Mouse (Mus musculus): ENCODE measurements around the gene Mcee. TPM values are rescaled to one million over a fixed set of nuclear protein-coding genes. Genes with fewer than 3 reads are reported as not detected.

Mcee gene
- polyA plus RNA-seq, 1 experiment, result 4.9 TPM

- Histone ChIP-seq H3K36me3 (ENCODE audit: control insufficient read depth, insufficient read depth, low read length) (no peaks in the 10 kb centered on the region), H3K4me1 (ENCODE audit: control insufficient read depth, insufficient read depth, low read length) (no peaks in the 10 kb centered on the region; the same call in 1 of the 2 replicates), H3K27ac (ENCODE audit: control insufficient read depth, insufficient read depth, low read depth, low read length) (no peak overlapping the region; the same call in 1 of the 2 replicates), H3K27me3 (ENCODE audit: control insufficient read depth, insufficient read depth, low read length) (no peaks in the 10 kb centered on the region), H3K4me3 (ENCODE audit: control insufficient read depth, low read depth, low read length) (no peak overlapping the region)
- TF ChIP-seq POLR2A (IDR thresholded peaks at IDR 0.05; ENCODE audit: control insufficient read depth, low read depth, low read length) (no peak), CTCF (IDR thresholded peaks at IDR 0.05; ENCODE audit: control insufficient read depth, insufficient read depth, insufficient replicate concordance, low read depth, low read length) (no peak)
Observed at GRCm38 (mm10) chr7:64358666-64359065, 33.7 kb upstream of the Mcee start.

GRCm38 (mm10) chr7:64359943-64360585, 32.3 kb upstream of the Mcee start:
- TF ChIP-seq POLR2A (IDR thresholded peaks at IDR 0.05; ENCODE audit: control insufficient read depth, low read depth, low read length) (no peak), CTCF (IDR thresholded peaks at IDR 0.05; ENCODE audit: control insufficient read depth, insufficient read depth, insufficient replicate concordance, low read depth, low read length) (no peak)
- no peak overlapping the region for H3K4me3 ChIP-seq (ENCODE audit: control insufficient read depth, low read depth, low read length)
- no peaks in the 10 kb centered on the region; the same call in 1 of the 2 replicates for H3K4me1 ChIP-seq (ENCODE audit: control insufficient read depth, insufficient read depth, low read length)
- no peak overlapping the region for H3K27ac ChIP-seq (ENCODE audit: control insufficient read depth, insufficient read depth, low read depth, low read length)
- no peaks in the 10 kb centered on the region for H3K36me3 ChIP-seq (ENCODE audit: control insufficient read depth, insufficient read depth, low read length)
- no peaks in the 10 kb centered on the region for H3K27me3 ChIP-seq (ENCODE audit: control insufficient read depth, insufficient read depth, low read length)

GRCm38 (mm10) chr7:64360586-64360945, 31.8 kb upstream of the Mcee start:
- Histone ChIP-seq H3K4me3 (ENCODE audit: control insufficient read depth, low read depth, low read length) (no peak overlapping the region), H3K4me1 (ENCODE audit: control insufficient read depth, insufficient read depth, low read length) (no peaks in the 10 kb centered on the region; the same call in 1 of the 2 replicates), H3K27me3 (ENCODE audit: control insufficient read depth, insufficient read depth, low read length) (no peaks in the 10 kb centered on the region), H3K27ac (ENCODE audit: control insufficient read depth, insufficient read depth, low read depth, low read length) (no peak overlapping the region), H3K36me3 (ENCODE audit: control insufficient read depth, insufficient read depth, low read length) (no peaks in the 10 kb centered on the region)
- TF ChIP-seq CTCF (IDR thresholded peaks at IDR 0.05; ENCODE audit: control insufficient read depth, insufficient read depth, insufficient replicate concordance, low read depth, low read length) (no peak), POLR2A (IDR thresholded peaks at IDR 0.05; ENCODE audit: control insufficient read depth, low read depth, low read length) (no peak)

GRCm38 (mm10) chr7:64365863-64366262, 26.5 kb upstream of the Mcee start:
- Histone ChIP-seq H3K27me3 (ENCODE audit: control insufficient read depth, insufficient read depth, low read length) (no peaks in the 10 kb centered on the region), H3K27ac (ENCODE audit: control insufficient read depth, insufficient read depth, low read depth, low read length) (no peak overlapping the region), H3K4me1 (ENCODE audit: control insufficient read depth, insufficient read depth, low read length) (no peaks in the 10 kb centered on the region), H3K36me3 (ENCODE audit: control insufficient read depth, insufficient read depth, low read length) (no peaks in the 10 kb centered on the region), H3K4me3 (ENCODE audit: control insufficient read depth, low read depth, low read length) (no peak overlapping the region)
- TF ChIP-seq POLR2A (IDR thresholded peaks at IDR 0.05; ENCODE audit: control insufficient read depth, low read depth, low read length) (no peak), CTCF (IDR thresholded peaks at IDR 0.05; ENCODE audit: control insufficient read depth, insufficient read depth, insufficient replicate concordance, low read depth, low read length) (no peak)

GRCm38 (mm10) chr7:64369841-64370240, 22.6 kb upstream of the Mcee start:
- no peaks in the 10 kb centered on the region for H3K27me3 ChIP-seq (ENCODE audit: control insufficient read depth, insufficient read depth, low read length)
- H3K4me3 ChIP-seq (ENCODE audit: control insufficient read depth, low read depth, low read length), result no peak overlapping the region
- no peaks in the 10 kb centered on the region for H3K36me3 ChIP-seq (ENCODE audit: control insufficient read depth, insufficient read depth, low read length)
- no peak overlapping the region for H3K27ac ChIP-seq (ENCODE audit: control insufficient read depth, insufficient read depth, low read depth, low read length)
- TF ChIP-seq CTCF (IDR thresholded peaks at IDR 0.05; ENCODE audit: control insufficient read depth, insufficient read depth, insufficient replicate concordance, low read depth, low read length) (no peak), POLR2A (IDR thresholded peaks at IDR 0.05; ENCODE audit: control insufficient read depth, low read depth, low read length) (no peak)
- peaks cover 2% of the 10 kb centered on the region for H3K4me1 ChIP-seq (ENCODE audit: control insufficient read depth, insufficient read depth, low read length)

GRCm38 (mm10) chr7:64371940-64372878, 20.2 kb upstream of the Mcee start:
- Histone ChIP-seq H3K4me1 (ENCODE audit: control insufficient read depth, insufficient read depth, low read length) (peaks cover 2% of the 10 kb centered on the region), H3K27ac (ENCODE audit: control insufficient read depth, insufficient read depth, low read depth, low read length) (no peak overlapping the region), H3K4me3 (ENCODE audit: control insufficient read depth, low read depth, low read length) (0 out of 2 replicates have a peak overlapping the region, but pooled peaks have one; percentile 16), H3K27me3 (ENCODE audit: control insufficient read depth, insufficient read depth, low read length) (no peaks in the 10 kb centered on the region), H3K36me3 (ENCODE audit: control insufficient read depth, insufficient read depth, low read length) (no peaks in the 10 kb centered on the region)
- TF ChIP-seq POLR2A (IDR thresholded peaks at IDR 0.05; ENCODE audit: control insufficient read depth, low read depth, low read length), result no peak
- no peak for TF ChIP-seq CTCF (IDR thresholded peaks at IDR 0.05; ENCODE audit: control insufficient read depth, insufficient read depth, insufficient replicate concordance, low read depth, low read length)

- peak overlapping the region; percentile 97 for H3K4me3 ChIP-seq (ENCODE audit: control insufficient read depth, low read depth, low read length)
- peaks cover 1% of the 10 kb centered on the region; the same call in 1 of the 2 replicates for H3K36me3 ChIP-seq (ENCODE audit: control insufficient read depth, insufficient read depth, low read length)
- H3K27me3 ChIP-seq (ENCODE audit: control insufficient read depth, insufficient read depth, low read length), result no peaks in the 10 kb centered on the region
- peak overlapping the region; percentile 91 for H3K27ac ChIP-seq (ENCODE audit: control insufficient read depth, insufficient read depth, low read depth, low read length)
- TF ChIP-seq POLR2A (IDR thresholded peaks at IDR 0.05; ENCODE audit: control insufficient read depth, low read depth, low read length), result no peak
- no peak for TF ChIP-seq CTCF (IDR thresholded peaks at IDR 0.05; ENCODE audit: control insufficient read depth, insufficient read depth, insufficient replicate concordance, low read depth, low read length)
- peaks cover 2% of the 10 kb centered on the region for H3K4me1 ChIP-seq (ENCODE audit: control insufficient read depth, insufficient read depth, low read length)
Observed at GRCm38 (mm10) chr7:64373147-64373829, 19.1 kb upstream of the Mcee start.

Data from testis, adult 2 months (tissue).